Mouse (Mus musculus): ENCODE results near the gene Nudt7.
A peak's percentile ranks its signal among the peaks of the same experiment; 100 is the strongest.

Gene Nudt7

GRCm38 (mm10) chr8:114133510-114134362 lies at the start of gene Nudt7:
Gene Nudt7, plus strand, starts transcription at chr8:114133557.
- DNase-seq (ENCODE audit: low read depth, low spot score) = peak; percentile 97

- no peak for DNase-seq (ENCODE audit: low read depth, low spot score)
Observed at GRCm38 (mm10) chr8:114087932-114088331, 45.4 kb upstream of the Nudt7 start.

DNA sequence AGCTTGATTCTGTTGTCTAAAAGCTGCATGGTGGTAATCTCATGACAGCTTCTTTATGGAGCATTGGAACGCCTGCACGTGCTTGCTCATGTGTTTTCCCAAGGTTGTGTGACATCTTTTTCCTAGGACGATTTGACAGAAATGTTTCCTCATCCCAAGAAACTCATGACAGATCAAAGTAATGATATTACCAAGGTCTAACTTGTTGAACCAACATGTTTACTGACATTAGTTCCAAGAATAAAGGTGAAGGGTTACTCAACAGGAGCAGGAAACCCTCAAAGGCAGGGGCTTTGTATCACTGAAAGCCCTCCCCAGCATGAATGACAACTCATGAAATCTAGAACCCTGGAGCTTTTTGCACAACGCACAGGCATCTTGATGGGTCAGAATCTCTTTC lies 42.6 kb upstream of the Nudt7 start:
- DNase-seq (ENCODE audit: low read depth, low spot score) = no peak

DNA sequence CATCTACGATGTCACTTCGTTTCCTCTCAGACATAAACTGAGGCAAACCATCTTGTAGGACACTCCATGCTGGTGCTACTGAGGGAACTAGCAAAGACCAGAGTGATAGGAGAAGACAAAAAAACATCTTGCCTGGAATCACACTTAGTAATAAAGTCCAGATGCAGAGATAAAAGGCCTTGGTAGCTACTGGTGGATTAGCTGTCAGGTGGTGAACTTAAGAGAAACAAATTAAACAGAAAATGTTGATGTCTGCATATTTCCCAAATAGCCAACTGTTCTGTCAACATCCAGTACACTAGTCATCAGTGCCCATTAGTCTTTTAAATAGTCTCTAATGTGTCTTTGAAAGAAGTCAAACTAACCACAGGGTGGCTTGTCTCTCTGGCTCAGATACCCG lies 40.0 kb upstream of the Nudt7 start:
- DNase-seq (ENCODE audit: low read depth, low spot score) = no peak

GRCm38 (mm10) chr8:114094526-114094925 lies 38.8 kb upstream of the Nudt7 start:
- DNase-seq (ENCODE audit: low read depth, low spot score) = no peak

GRCm38 (mm10) chr8:114100561-114101206 lies 32.7 kb upstream of the Nudt7 start:
- peak; percentile 15 for DNase-seq (ENCODE audit: low read depth, low spot score)

DNA sequence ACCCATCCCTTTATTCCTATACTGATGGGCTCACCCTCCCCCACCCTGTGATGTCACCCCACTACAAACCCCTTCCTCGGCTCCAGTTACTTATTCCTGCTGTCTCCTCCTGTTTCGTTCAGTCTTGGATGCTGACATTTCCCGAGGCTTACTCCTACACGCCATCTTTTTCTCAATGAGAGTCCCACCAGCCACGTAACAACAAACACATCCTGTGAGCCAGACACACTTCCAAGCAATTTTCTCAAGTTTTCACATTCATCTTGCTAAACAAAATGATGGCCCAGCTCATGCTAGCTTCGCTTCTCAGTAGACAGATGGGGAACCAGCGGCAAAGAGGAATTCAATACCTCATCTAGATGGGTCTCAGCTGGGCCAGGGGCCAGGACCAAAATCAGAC lies 30.0 kb upstream of the Nudt7 start:
- no peak for DNase-seq (ENCODE audit: low read depth, low spot score)

DNA sequence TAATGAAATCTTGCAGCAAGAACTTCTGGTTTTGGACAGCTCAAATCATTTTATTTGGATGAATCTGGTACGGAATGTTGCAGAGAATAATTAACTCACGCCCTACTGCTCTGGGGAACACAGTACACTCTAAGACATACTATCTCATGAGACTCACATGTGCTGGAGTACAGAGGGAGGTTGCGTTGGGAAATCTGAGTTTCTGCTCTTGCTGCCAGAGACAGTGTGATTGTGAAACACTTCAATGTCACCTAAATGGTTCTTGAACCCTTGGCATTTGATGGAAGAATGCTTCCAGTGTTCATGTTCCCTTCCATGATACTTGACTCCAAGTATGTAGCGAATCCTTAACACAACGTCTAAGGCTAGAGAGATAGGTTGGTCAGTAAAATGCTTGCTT lies 27.4 kb upstream of the Nudt7 start:
- no peak for DNase-seq (ENCODE audit: low read depth, low spot score)

GRCm38 (mm10) chr8:114109365-114110140 lies 23.8 kb upstream of the Nudt7 start:
- DNase-seq (ENCODE audit: low read depth, low spot score) = no peak

DNA sequence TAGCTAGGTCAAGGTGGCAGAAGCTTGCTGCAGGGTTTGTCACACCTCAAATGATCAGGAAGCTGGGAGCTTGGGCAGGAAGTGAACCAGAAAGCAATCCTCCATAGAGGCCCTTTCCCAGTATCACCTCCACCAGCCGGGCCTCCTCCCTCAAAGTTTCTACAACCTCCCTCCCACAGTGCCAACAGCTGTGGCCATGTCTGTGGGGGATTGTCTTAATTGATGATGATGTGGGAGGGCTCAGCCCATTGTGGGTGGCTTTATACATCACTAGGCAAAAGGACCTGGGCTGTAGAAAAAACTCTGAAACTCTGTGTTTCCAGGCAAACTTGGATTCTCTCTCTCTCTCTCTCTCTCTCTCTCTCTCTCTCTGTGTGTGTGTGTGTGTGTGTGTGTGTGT lies 18.3 kb upstream of the Nudt7 start:
- DNase-seq (ENCODE audit: low read depth, low spot score) = no peak

- peak; percentile 84 for DNase-seq (ENCODE audit: low read depth, low spot score)
Observed at GRCm38 (mm10) chr8:114116049-114116448, 17.3 kb upstream of the Nudt7 start.

DNA sequence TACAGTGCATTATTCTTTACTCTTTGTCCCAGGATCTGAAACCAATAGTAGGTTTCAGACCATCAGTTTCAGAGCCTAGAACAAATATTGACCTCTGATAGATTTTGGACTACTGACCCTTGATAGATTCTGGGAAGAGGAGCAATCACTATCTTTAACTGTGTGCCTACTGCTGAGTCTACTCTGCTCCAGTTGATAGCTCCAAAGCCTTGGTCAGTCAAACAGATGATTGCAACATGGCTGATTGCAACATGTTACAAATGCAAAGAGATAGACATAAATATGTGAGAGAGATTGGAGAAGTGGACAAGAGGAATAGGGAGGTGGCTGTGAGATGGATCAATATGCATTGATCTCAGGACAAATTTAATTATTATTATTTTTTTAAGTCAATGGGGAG lies 15.9 kb upstream of the Nudt7 start:
- no peak for DNase-seq (ENCODE audit: low read depth, low spot score)

DNA sequence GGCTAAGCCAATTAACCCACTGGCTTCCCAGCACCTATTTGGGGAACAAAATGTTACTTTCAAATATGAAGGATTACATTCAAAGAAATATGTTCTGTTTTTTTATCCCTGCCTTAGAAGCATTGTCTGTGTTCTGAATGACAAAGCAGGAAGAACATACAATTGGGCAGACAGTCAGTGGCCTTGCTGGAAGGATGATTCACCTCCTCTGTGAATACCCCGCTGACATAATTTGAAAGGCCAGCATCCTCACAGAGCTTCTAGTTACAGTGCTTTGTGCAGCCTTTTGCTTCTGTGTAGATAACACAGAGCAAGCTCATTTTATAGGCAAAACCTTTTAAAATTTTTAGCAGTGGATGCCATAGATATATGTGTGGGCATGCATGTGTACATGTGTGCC lies 11.6 kb upstream of the Nudt7 start:
- no peak for DNase-seq (ENCODE audit: low read depth, low spot score)

- DNase-seq (ENCODE audit: low read depth, low spot score) = no peak
Observed at GRCm38 (mm10) chr8:114123611-114124010, 9.7 kb upstream of the Nudt7 start.

DNA sequence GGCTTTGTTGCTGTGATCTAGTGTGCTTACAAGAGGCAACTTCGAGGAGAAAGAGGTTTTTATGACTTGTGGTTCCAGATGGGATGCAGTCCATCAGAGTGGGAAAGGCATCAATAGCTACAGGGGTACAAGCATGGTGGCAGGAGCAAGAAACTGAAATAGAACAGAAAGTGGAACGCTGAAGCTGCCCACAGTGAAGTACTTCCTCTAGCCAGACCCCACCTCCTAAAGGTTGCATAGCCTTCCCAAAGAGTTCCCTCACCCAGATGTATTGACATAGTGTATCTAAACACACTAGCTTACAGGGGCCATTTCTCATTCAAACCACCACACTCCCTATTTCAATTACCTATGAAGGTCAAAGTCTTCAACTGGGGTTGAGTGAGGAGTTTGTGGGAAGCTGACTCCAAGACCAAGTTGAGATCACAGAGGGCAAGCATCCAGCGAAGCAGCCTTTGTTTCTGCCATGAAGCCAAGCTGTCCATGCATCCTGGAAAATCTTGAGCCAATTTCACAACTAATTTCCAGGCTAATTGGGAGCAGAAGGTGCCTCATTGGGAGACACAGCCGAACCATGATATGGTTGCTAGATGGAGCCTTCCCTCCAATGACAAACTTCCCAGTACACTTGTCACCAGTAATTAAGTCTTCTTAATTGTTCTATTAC lies 9.1 kb upstream of the Nudt7 start:
- no peak for DNase-seq (ENCODE audit: low read depth, low spot score)

DNA sequence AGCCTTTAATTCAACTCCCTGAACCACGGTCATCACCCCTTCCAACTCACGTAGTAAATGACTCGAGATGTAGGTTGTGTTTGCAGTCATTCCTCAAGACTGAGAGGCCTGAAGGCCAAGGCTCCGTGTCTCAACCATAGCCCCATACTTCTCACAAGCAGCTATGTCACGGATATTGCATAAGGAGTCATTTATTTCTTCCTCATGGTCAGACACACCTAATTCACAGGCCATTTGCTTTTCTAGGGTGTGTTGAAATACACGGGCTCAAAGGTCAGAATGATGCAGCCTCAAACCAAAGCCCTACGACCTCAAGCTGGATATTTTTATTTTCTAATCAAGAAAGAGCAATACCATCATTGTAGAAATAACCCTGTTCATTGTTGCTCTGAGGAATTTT lies 2.5 kb upstream of the Nudt7 start:
- no peak for DNase-seq (ENCODE audit: low read depth, low spot score)

GRCm38 (mm10) chr8:114131421-114131820 lies 1.9 kb upstream of the Nudt7 start:
- DNase-seq (ENCODE audit: low read depth, low spot score) = no peak

- no peak for DNase-seq (ENCODE audit: low read depth, low spot score)
Observed at GRCm38 (mm10) chr8:114133050-114133509, 277 bp upstream of the Nudt7 start.

- DNase-seq (ENCODE audit: low read depth, low spot score) = no peak
Observed at GRCm38 (mm10) chr8:114136750-114137149, 3.4 kb downstream of the Nudt7 start.

DNA sequence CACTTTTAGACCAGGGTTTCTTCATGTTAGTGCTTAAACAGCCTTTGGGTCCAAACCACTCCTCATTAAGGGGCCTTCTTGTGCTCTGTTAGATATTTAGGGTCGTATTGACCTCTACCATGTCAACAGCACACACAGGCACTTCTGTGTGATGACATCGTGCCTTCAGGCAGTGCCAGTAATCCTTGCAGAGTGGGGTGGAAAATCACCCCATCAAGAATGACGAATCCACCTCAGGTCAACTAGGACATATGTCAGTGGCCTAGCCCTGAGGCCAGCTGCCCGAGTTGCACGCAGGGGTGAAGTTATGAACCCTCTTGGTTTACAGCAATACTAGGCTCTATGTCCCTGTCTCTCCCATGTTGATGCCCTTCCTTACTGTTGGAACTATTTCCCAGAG lies 3.8 kb downstream of the Nudt7 start:
- no peak for DNase-seq (ENCODE audit: low read depth, low spot score)

DNA sequence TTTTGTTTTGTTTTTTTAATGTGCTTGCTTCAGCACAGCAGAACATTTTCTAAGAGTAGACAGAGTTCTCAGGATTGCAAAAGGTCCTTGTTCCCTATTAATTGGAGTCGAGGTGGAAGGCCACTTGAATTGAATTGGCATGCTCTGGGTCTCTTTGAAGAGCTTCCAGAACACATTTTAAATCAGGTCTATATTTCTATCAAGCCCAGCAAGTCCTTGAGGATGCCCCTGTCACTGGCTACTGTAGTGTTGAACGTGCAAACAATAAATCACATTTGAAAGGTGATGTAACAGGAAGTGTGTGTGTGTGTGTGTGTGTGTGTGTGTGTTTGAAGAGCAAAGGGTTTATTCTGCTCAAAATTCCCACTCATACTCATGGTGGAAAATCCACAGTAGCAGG lies 7.1 kb downstream of the Nudt7 start:
- no peak for DNase-seq (ENCODE audit: low read depth, low spot score)

DNA sequence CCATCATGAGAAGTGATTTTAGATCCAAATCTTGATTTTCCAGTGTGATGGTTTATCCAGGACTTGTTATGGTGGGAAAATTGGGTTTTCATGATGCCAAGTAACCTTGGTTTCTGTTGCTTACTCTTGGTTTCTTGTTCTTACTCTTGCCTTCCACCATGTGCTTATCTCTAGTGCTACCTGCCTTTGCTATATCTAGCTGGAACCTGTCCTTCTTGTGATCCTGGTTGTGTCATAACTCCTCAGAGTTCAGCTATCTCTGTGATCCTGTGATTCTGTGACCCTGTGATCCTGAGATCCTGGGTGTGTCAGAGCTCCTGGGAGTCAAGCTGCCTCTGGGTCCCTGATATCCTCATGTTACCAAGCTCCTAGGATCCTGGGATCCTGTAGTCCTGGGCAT lies 8.8 kb downstream of the Nudt7 start:
- DNase-seq (ENCODE audit: low read depth, low spot score) = no peak
